Mouse (Mus musculus): ENCODE data around the gene Samm50.

The Samm50 gene

DNA sequence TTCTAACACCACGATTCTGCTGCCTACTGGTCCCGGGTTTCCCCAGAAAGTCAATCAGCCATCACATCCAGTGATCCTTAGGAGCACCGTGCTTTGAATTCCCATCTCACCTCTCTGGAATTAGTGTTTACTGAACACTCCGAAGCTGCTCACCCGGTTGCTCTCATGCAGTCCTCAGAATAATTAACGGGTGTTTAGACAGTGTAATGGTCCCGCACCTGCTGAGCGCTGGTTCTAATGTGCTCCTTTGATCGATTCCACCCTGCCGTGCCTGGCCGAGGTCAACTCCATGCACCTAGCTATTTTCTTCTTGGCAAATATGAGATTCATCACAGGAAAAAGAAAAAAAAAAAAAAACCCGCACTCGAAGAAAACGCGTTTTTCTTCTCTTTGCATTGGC, 46.5 kb downstream of the Samm50 start:
- DNase-seq (ENCODE audit: low spot score in 2 of 2): no peak

- no peak for DNase-seq (ENCODE audit: low spot score in 2 of 2)
Measured at GRCm38 (mm10) chr15:84238991-84239401, 47.0 kb downstream of the Samm50 start.

- DNase-seq (ENCODE audit: low spot score in 2 of 2): no peak
Measured at GRCm38 (mm10) chr15:84241520-84241919, 49.5 kb downstream of the Samm50 start.

GRCm38 (mm10) chr15:84245104-84245503, 53.1 kb downstream of the Samm50 start:
- DNase-seq (ENCODE audit: low spot score in 2 of 2): no peak

GRCm38 (mm10) chr15:84246195-84246594, 54.2 kb downstream of the Samm50 start:
- no peak for DNase-seq (ENCODE audit: low spot score in 2 of 2)

DNA sequence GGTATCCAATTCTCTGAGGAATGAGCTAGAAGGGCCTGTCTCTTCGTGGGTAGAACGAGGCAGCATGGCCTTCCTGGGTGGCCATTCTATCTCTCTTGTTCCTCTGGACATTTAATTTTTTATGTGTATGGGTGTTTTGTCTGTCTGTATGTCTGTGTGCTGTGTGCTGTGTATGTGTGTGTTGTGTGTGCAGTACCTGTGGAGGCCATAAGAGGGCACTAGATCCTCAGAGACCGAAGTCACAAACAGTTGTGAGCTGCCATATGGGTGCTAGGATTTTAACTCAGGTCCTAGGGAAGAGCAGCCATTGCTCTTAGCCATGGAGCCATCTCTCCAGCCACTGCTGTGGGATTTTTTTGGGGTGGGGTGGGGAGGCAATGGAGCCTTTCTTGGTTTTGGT, 55.3 kb downstream of the Samm50 start:
- DNase-seq (ENCODE audit: low spot score in 2 of 2): no peak

DNA sequence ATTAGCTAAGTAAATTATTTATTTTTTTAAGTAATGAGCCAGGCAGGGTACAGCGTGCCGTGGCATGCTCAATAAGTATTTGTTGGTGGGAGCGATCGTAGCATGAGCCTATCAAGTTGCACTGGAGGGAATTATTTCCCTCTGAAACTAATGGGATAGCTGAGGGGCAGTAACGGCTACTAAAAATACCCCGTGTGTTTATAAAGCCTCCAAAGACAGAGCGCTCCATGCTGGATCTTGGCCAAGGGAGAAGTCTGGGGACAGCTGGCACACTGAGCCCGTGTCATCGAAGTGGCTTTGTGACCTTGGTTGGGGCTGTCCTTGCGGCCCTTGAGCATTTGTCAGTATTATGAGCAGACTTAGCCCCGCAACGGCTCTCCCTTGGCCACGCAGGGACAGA, 59.2 kb downstream of the Samm50 start:
- DNase-seq (ENCODE audit: low spot score in 2 of 2): no peak

GRCm38 (mm10) chr15:84252645-84253044, 60.6 kb downstream of the Samm50 start:
- DNase-seq (ENCODE audit: low spot score in 2 of 2): no peak

DNA sequence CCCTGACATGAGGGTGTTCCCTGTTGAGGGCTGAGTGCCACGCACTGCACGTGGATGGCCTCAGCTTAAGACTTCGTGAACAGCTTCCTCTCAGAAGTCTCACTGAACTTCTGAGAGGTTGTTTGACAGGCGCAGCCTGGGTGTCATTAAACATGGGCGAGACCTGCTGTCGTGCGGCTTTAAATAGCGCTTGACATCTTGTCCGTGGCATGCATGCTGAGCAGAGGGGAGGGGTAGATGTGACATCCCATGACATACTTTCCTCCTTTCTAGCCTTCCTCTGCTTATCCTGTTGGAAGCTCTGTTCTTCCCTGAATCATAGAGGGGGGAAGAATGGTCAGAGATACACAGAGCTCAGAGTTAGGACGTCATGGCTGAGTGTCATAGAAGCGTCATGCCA, 61.7 kb downstream of the Samm50 start:
- no peak for DNase-seq (ENCODE audit: low spot score in 2 of 2)

DNA sequence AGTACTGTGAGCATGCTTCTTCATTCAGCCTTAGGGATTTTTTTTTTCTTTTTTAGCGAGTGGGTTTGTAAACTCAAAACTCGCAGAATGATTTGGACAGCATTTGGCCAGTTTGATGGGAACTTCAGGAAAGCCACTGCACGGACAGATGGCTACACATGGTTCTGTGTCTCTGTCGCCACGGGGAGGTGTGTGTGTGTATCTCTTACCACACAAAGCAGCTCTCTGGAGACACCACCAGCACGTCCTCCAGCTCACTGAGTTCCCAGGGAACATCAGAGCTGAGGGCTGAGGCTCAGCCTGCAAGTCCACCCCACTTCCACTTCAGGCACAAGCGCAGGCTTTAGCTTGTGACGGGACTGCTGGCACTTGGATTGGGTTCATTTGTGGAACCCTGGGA, 62.3 kb downstream of the Samm50 start:
- no peak for DNase-seq (ENCODE audit: low spot score in 2 of 2)

- DNase-seq (ENCODE audit: low spot score in 2 of 2): no peak
Measured at GRCm38 (mm10) chr15:84256254-84256850, 64.3 kb downstream of the Samm50 start.

GRCm38 (mm10) chr15:84256864-84257263, 64.8 kb downstream of the Samm50 start:
- no peak for DNase-seq (ENCODE audit: low spot score in 2 of 2)

DNA sequence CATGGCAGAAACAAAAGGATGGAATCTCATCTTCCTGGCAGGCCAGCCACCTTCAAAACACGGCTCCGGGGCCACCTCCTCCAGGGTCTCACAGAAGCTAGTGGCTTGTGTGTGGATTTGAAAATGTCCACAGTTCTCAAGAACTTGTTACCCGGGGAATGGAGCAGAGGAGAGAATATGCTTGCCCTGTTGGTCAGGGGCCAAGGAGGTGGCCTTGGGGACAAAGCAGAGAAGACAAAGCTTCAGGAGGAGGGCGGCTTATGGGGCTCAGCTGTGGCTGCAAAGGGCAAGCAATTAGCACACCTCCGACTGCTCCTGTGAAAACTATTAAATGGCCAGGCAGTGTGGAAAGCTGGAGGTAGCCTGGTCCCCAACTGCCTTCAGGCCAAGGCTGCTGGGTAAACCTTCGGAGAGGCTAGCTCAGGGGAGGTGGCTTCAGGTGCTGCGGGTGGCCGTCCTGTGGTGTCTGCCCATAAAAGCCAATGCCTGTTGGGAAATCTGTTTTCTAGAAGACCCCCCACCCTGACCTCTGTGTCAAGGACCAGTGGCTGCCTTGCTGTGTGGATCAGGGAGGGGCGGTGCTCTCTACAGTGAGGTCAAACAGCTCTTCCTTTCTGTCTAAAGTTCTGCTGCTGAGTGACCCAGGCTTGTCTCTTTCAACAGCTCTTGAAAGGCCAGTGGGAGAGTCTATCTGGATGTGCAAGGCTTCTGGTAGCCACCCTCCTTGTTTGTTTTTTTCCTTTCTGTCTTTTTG, 66.7 kb downstream of the Samm50 start:
- no peak for DNase-seq (ENCODE audit: low spot score in 2 of 2)

DNA sequence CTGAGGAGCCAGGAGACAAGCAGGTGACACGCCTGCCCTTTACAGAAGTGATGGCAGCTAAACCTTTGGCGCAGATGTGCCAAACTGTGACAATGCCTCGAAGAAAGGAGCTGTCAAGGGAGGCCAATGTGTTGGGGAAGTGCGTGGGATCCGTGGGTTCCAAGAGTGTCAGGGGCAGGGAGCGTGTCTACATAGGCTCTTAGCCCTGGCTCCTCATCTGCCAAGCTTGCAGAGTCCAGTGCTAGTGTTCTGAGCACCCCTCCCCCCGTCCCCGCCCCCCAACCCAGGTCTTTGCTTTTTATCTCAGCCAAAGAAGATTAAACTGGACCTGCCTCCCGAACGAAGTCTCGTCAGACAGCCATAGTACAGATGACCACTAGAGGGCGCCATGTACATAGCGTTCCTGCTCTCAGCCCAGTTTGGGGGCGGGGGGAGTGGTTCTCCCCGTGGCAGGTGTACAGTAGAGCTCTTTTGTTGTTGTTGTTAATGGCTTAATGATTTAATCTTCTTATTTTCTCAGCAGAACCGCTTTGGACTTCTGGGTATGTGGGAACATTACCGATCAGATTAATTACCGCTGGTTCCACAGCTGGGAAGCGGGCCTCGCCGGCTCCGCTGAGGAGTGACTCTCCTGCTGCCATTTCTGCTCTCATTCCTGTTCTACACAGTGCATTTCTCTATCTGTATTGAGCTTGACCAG, 68.2 kb downstream of the Samm50 start:
- peak; percentile 64 to 82 for DNase-seq (ENCODE audit: low spot score in 2 of 2)

- DNase-seq (ENCODE audit: low spot score in 2 of 2): no peak
Measured at GRCm38 (mm10) chr15:84262630-84263029, 70.6 kb downstream of the Samm50 start.

- no peak for DNase-seq (ENCODE audit: low spot score in 2 of 2)
Measured at GRCm38 (mm10) chr15:84263573-84263972, 71.5 kb downstream of the Samm50 start.

DNA sequence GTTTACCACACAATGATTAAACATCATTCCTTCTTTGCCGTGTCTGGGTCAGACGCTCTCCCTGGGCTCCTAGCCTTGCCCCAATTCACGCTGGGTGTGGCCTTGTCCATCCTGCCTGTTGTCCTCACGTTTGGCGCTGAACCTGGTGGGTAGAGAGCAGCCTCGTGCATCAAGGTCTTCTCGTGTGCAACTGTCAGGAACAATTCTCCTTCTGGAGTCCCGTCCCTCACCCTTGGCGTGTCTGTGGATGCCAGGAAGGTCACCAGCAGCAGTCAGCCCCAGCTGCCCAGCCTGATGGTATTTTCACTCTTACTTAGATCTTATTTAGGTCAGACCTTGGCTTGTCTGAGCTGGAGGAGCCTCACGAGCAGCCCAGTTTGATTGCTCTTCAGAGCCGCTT, 73.1 kb downstream of the Samm50 start:
- DNase-seq (ENCODE audit: low spot score in 2 of 2): no peak

DNA sequence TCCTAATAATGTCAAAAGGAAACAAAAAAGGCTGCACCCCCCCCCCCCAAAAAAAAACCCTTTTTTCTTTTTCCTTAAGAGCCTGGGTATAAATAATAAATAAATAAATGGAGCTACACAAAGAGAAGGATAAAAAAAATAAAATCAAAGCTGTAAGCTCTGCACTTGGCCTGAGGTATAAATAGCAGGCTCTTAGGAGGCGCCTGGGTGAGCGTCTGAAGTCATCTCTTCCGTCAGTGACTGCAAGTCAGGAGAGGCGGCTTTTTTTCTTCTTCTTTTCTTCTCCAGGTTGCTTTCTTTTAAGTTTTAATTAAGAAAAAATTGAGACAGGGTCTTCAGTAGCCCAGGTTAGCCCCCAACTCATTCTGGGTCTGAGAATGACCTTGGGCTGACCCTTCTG, 74.2 kb downstream of the Samm50 start:
- no peak for DNase-seq (ENCODE audit: low spot score in 2 of 2)

All from spleen, postnatal 10 days (tissue).